Mouse (Mus musculus): ENCODE data around the gene 4930402H24Rik.
A peak's percentile ranks its signal among the peaks of the same experiment; 100 is the strongest.
"Not testable (repeated sequence)": the region's sequence is repeated elsewhere in the genome, so short reads cannot be mapped to it uniquely, and the experiment has no call there.

The 4930402H24Rik gene

DNA sequence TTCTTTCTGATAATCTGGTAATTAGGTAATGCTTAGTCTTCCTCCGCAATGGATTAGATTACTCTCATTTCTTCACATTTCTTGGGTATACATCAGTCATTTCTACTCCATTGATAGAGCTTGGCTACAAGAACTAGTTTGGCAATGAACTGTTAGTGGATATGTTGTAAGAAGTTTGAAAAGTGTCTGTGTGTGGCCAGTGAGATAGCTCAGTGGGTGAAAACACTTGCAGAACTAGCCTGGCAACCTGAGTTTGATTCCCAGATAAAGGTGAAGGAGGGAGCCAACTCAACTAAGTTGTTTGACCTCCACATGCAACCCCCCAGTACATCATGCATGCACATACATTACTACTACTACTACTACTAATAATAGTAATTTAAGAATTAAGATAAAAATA lies 53.2 kb downstream of the 4930402H24Rik start:
- no peak for DNase-seq (ENCODE audit: low read depth, low spot score)

DNA sequence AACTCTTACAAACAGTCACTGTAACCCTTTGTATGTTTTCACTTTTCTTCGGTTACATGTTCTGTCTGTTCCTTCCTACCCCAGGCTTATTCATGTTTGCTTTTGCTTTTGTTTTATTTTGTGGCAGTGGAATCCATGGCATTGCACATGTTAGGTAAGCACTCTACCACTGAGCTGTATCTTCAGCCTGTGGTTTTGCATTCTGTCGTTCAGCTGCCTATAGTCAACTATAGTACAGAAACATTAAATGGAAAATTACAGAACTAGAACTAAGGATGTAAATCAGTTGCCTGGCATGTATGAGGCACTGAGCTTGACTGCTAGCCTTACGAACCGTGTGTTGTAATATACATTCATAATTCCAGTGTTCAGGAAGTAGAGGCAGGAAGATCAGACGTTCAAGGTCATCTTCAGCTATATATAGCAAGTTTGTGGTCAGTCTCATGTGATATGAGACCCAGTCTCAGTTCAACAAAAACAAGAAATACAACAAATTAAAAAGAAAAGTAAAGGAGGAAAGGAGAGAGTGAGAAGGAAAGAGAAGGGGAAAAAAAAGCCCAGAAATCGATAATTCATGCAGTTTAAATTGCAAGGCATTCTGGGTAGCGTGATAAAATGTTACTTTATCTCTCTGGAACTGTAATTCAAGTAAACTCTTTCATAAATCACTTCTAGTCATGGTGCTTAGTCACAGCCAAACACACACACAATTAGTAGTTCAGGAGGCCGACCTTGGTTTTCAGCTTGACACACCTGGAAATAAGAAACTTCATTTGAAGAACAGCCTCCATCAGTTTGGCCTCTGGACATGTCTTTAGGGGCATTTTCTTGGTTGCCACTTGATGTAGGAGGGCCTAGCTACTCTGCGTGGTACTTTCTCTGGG lies 54.6 kb downstream of the 4930402H24Rik start:
- no peak for DNase-seq (ENCODE audit: low read depth, low spot score)

DNA sequence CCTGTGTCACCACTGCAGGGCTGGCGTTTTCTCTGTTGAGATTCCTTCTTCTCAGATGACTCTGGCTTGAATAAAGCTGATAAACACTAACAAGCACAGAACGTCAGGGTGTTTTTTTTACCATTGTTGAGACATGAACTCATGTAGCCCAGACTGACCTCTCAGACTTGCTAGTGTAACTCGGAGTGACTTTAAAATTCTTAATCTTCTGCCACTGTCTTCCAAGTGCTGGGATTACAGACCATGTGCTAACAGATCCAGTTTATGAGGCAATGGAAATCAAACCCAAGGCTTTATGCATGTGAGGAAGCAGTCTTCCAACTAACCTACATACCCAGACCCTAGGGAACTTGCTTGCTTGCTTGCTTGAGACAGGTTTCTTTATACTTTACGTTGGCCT lies 56.5 kb downstream of the 4930402H24Rik start:
- no peak for DNase-seq (ENCODE audit: low read depth, low spot score)

DNA sequence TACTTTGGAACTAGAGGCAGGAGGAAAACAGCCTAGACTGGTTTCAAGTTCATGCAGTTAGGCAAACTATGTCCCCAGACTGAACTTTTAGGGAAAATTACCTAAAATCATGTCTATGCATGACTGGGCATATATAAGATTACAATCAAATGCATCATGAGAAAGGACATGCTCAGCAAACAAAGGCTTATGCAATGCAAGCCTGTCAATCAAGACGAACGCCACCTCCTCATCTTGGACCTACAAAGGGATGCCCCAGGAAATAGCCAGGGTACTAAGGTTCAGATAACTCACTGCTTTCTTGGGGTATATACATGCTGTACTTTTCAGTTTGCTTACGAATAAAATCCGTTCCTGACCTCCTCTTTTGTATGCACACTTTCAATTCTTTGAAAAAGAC lies 57.9 kb downstream of the 4930402H24Rik start:
- no peak for DNase-seq (ENCODE audit: low read depth, low spot score)

DNA sequence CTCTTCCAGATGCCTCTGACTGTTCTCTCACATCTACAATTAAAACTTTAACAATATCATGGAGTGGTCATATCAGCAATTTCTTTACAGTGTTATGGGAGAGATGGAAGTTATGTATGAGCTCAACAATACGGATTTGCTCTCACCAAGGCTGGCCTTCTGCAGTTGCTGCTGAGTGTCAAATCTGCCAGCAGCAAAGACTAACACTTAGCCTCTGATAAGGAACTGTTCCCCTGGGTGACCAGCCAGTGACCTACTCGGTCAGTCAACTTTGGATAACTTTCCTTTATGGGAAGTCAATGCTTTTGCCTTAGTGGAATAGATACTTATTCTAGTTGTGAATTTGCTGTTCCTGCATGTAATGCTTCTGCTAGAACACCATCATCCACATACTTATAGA lies 62.6 kb downstream of the 4930402H24Rik start:
- no peak for DNase-seq (ENCODE audit: low read depth, low spot score)

DNA sequence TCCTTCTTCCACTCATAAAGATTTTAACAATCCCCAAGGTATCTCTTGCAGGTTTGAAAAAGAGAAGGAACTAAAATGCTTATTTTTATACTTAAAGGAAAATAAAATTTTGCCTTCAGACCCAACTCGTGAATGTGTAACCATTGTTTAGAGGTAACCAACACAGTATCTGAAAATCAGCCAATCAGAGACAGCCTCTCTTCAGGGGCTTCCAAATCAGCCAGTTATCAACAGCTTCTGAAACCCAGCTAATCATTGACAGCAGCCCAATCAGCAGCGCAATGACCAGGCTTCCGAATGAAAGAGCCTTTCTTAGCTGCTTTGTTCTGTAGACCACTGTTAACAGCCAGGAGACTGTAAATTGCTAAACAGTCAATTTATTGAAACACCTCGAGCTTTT lies 65.4 kb downstream of the 4930402H24Rik start:
- peak; percentile 82 for DNase-seq (ENCODE audit: low read depth, low spot score)

DNA sequence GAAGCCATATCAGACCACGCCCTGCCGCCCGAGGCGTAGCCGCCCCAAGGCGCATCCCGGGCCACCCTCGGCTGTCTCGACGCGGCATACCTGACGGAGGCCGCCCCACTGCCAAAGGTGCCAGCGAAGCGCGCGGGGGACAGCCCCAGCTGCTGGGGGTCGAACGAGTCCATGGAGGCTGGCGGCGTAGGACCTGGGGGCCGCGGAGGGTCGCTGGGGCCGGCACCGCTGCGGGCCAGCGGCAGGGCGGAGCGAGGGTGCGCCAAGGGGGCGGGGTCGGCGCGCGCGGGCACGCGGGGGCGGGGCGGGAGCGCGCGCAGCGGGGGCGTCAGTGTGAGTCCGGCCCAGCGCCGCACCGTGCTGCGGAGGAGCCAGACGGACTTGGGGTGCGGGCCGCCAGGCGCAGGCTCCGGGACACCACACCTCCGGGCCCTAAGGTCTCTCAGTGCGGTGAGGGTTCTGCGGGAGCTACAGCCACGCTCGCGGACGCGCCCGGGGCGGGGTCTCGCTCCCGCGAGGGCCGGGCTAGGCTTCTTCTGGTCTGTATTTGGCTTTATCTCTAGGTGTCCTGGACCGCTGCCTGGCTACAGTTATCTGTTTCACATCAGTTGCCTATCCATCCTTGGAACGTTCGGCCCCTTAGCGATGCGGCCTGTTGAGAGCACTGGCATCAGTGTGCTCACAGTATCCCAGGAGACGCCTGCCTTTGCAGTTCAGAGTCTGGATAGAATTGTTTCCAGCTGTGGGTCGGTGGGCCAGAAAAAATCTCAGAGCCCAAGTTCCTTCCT lies 66.1 kb downstream of the 4930402H24Rik start:
- DNase-seq (ENCODE audit: low read depth, low spot score): peak; percentile 76

DNA sequence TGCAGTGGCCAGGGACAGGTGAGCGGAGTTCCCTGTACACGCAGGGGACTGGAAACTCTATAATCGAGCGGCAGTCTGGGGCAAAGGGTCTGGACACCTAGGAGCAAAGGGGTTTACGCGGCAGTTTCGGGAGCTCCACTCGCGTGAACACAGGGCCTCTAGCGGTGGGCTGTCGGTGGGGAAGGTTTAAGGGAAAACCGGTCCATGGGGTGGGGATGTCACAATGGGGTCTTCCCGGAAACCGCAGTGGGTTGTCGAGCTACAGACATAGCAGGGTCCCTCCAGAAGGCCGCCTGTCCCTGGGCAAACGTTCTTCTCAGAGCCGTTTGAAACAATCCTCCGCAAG lies 66.7 kb downstream of the 4930402H24Rik start:
- peak; percentile 57 for DNase-seq (ENCODE audit: low read depth, low spot score)

DNA sequence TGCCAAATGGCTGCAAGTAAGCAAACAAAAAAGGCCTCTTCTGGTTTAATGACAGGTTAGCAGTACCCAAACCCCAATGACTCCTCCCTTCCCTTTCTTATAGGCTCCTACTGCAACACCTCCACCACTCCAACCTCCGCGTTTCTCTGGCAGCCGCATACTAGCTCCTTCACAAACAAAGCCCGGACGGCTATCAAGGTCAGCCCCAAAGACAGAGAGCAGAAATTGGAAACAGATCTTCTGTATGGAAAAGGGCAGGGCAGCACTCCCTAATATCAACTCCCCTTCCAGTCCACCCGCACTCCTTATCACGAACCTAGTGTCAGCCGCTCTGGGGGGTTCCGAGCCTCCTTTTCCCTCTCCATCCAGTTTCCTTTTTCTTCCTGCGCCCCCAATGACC lies 67.1 kb downstream of the 4930402H24Rik start:
- DNase-seq (ENCODE audit: low read depth, low spot score): peak; percentile 39

DNA sequence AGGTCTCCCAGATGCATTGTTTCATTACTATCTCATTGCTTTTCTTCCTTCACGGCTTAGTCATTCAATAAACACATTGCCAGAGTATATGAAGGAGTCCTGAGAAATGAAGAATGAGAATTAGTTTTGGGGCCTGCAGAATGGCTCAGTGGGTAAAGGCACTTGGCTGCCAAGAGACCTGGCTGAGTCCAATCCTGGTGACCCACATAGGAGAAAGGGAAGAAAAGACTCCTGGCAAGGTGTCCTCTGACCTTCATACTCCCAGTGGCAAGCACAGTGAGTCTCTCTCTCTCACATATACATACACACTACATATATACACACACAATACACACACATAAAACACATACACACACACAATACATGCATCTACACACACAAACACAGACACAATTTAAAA lies 68.1 kb downstream of the 4930402H24Rik start:
- DNase-seq (ENCODE audit: low read depth, low spot score): no peak

DNA sequence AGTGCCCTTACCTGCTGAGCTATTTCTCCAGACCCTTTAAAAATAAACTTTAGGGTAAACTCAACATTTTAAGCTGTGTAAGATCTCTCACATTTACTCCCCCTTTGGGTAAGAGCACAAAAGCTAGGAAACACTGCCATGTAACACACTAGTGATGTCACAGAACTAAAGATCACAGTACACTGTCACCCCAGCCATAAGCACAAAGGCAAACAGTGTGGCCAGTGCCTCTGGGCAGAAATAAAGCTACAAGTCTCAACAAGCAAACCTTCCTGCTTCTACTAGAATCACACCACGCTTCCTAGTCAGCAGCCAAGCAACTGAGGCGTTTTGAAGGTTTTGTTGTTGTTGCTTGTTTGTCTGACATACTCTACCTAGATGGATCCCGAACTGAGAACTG lies 72.5 kb downstream of the 4930402H24Rik start:
- no peak for DNase-seq (ENCODE audit: low read depth, low spot score)

DNA sequence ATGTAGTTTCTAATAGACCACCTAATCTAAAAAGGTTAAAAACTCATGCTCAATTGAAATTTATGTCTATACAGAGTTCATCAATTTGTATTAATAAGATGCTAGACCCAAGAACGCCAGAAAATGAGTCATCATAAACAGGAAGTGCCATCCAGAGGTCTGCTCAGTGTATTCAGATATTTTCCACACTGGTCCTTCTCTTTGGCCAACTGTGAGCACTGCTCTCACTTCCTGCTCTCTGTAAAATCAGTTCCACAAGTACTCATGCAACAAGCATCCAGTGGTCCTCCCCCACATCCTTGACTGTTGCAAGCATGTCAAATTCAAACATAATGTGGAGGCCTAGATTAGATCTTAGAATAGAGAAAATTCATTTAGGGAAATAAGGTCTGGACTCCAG lies 73.6 kb downstream of the 4930402H24Rik start:
- no peak for DNase-seq (ENCODE audit: low read depth, low spot score)

DNA sequence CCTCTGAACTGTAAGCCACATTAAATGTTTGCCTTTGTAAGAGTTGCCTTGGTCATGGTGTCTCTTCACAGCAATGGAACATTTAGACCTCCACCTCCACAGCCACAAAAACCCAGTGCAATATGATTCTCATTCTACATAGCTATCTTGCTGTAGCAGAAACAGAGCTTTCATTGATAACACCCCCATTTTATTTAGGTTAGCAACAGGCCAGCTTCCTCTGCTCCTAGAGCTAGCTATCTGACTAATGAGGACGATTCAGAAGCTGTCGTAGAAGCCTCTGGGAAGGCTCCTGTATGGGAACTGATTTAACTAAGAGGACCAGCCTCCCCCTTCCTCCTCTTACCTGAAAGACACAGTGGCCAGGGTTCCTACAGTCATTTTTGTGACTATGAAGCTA lies 74.2 kb downstream of the 4930402H24Rik start:
- no peak for DNase-seq (ENCODE audit: low read depth, low spot score)

DNA sequence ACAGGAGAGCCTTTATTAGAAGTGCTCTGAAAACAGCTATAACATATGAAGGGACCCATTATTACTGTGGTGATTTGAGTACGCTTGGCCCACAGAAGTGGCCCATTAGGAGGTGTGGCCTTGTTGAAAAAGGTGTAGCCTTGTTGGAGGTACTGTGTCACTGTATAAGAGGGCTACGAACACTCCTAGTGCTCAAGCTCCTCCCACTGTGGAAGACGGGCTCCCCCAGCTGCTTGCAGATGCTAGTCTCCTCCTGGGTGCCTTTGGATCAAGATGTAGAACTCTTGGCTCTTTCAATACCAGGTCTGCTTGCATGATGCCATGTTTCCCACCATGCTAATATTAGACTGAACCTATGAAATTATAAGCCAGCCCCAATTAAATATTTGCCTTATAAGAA lies 76.0 kb downstream of the 4930402H24Rik start:
- DNase-seq (ENCODE audit: low read depth, low spot score): no peak

DNA sequence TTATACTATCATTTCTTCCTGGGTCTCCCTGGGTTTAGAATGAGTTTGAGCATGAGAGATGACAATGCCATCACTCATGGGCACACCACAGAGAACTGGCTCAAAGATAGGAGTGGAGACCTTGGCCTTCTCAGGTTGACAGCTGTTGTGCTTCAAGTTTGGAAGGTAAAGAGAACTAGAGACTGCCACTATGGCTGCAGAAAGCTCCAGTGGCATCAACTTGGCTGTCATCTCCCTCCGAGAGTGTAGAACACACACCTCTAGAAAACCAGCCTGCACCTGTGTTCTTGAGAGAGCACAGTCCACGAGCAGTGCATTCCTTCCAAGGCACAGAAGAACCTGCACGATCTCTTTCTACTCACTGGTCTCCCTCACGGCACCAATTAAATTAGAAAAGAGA lies 76.7 kb downstream of the 4930402H24Rik start:
- DNase-seq (ENCODE audit: low read depth, low spot score): no peak

DNA sequence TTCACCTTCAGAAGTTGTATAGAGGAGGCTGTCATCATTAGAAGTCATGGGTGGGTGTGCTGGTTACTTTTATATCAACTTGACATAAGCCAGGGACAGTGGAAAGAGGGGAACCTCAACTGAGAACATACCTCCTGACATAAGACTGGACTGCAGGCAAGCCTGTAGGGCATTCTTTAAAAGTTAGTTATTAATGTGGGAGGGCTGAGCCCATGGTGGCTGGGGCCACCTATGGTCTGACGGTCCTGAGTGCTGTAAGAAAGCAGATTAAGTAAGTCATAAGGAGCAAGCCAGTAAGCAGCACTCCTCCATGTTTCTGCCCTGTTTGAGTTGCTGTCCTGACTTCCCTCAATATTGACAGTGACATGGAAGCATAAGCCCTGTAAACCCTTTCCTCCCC lies 77.5 kb downstream of the 4930402H24Rik start:
- DNase-seq (ENCODE audit: low read depth, low spot score): no peak

DNA sequence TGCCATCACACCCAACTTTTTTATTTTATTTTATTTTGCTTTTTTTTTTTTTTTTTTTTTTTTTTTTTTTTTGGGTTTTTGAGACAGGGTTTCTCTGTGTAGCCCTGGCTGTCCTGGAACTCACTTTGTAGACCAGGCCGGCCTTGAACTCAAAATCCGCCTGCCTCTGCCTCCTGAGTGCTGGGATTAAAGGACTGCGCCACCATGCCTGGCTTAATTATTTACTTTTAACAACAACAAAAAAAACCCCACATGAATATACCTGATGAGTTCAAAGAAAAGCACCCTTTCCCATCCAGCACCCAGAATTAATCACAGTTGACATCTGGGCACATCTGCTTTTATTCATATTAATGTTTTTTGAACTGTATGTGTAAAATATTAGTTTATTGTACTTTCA lies 78.1 kb downstream of the 4930402H24Rik start:
- DNase-seq (ENCODE audit: low read depth, low spot score): not testable (repeated sequence)

DNA sequence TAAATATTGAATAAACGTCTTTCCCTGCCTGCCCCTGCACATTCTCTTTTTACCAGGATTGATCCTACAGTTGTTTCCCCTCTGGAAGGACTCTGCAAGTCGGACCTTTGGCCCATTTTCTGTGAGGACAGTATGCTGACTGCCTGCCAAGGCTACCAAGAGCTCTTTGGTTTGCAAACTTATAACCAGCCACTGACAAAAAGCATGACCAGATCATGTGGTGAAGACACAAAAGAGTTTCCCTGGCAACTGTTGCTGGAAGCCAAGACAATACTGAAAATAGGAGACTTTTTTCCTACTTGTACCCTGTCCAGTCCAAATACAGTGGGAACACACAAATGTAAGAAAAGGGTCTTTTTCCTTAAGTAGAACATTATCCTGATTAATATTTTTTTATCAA lies 78.8 kb downstream of the 4930402H24Rik start:
- no peak for DNase-seq (ENCODE audit: low read depth, low spot score)

DNA sequence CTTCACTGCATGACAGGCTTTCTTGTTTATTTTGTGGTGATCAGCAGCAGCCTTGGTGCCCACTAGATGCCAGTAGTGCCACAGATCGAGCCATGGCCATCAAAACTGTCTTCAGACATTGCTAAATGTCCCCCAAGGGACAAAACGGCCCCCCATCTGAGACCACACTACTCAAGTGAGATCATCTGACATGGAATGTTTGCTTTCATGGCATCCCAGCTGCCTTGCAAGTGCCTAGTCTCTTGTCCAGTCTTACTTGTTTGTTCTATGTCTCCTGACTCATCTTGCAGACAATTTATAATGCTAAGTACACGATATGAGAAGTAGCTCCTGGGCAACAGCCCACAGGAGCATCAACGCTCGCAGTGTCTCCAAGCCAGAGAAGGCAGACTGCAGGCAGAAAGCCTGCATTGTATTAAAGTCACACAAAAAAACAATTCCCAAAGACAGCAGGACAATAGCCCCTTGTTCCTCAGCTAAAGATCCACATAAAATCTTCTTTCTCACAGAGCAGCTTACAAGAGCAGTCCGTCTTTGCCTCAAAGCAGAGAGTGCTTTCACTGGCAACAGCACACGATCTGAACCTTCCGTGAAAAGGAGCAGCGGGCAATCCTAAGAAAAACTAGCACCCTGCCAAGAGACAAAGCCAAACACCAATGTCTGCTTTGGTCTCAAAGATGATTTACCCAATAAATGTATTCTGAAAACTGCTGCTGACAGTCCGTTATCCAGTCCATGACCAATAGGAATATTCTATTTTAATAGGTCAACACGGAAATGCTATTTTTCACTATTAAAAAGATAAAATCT lies 87.2 kb downstream of the 4930402H24Rik start:
- no peak for DNase-seq (ENCODE audit: low read depth, low spot score)

DNA sequence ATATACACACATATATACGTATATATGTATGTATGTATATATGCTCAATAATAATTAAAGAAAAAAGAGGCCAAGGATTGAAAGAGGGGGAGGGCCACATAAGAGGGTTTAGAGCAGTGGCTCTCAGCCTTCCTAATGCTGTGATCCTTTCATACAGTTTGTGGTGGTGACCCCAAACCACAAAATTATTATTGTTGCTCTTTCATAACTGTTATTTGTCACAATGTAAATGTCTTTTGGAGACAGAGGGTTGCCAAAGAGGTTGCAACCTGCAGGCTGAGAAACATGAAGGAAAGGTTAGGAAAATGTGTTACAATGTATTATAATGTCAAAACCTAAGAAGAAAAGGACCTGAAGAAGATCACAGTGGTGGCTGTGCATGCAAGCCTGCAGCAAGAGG lies 88.3 kb downstream of the 4930402H24Rik start:
- no peak for DNase-seq (ENCODE audit: low read depth, low spot score)

DNA sequence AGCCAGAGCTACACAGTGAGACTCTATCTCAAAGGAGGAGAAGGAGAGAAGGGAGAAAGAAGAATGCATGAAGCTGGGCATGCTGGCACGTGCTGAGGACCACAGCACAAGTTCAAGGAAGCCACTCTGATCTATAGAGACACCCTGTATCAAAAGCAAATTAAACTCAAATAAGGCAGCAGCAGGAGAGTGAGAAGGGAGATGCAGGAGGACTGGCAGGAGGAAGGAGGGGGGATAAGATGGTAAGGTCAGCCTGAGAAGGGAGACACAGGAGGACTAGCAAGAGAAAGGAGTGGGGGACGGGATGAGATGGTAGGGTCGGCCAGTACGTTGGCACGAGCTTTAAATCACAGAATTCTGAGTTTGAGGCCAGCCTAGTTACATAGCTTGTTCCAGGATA lies 90.0 kb downstream of the 4930402H24Rik start:
- no peak for DNase-seq (ENCODE audit: low read depth, low spot score)

DNA sequence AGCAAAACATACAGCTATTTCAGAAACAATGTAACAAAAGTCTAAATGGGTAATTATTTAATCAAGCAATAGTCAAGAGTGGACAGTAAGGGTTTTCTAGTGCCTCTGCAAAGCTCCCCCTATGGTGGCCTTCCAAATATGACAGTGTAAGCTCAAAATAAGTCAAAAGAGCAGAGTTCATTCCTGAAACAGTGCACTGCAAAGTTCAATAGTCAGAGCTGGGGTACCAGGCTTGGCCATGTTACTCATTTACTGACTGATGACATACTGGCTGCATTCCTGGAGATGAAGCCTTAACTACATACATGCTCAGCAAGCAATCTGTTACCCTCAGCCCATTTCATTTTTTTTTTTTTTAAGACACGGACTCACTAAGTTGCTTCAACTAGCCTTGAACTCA lies 91.7 kb downstream of the 4930402H24Rik start:
- DNase-seq (ENCODE audit: low read depth, low spot score): no peak

Data from forelimb bud, embryonic 11.5 days (tissue).